34 mouse cellular contexts compared by ENCODE assay signal in the genomic region with DNA sequence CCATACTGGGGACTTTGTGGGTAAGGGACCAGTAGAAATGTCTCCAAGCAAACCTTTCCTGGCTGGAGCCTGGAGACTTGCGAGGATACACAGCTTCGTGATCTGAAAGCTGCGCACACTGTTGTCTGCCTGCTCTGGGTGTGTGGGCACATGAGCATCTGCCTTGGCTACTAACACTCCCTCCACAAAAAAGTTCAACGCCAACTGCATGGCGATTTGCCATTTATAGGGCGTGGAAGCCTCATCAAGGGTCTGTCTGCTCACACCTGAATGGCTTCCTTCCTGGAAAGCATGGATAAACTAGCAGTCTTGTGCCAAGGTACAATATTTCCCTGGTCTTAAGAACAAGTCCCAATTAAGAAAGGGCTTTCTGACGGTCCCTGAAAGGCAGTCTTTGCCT. TPM values are rescaled to one million over a fixed set of nuclear protein-coding genes. Genes with fewer than 3 reads are reported as not detected.
A peak's percentile ranks its signal among the peaks of the same experiment; 100 is the strongest.
DNase-seq lines count a peak whose midpoint lies in the region; ATAC-seq and TF ChIP-seq lines count a peak whose summit lies in the region.
"Had no signal": no experiment of that assay in that cellular context is flagged by ENCODE, and none has a peak within 500 bp of the region (broad histone marks: within the 10 kb centered on the region; RNA-seq: fewer than 3 reads in every experiment).

No protein-coding gene starts in this region.

- no peak for TF ChIP-seq POLR2A in heart, adult 2 months (IDR thresholded peaks at IDR 0.05; ENCODE audit: insufficient read depth, low read depth, low read length)

- no peak for TF ChIP-seq CTCF in heart, adult 2 months (IDR thresholded peaks at IDR 0.05)
- no peak for TF ChIP-seq CTCF in intestine, postnatal 0 days (IDR thresholded peaks at IDR 0.05; ENCODE audit: low read depth)

- H3K27me3 ChIP-seq in forebrain, embryonic 13.5 days: no peaks in the 10 kb centered on the region
- no peaks in the 10 kb centered on the region for H3K27me3 ChIP-seq in forebrain, embryonic 10.5 days (ENCODE audit: poor library complexity, severe bottlenecking)
- no peaks in the 10 kb centered on the region for H3K27me3 ChIP-seq in heart, embryonic 14.5 days (ENCODE audit: control insufficient read depth, insufficient read depth, low read length)
- no peaks in the 10 kb centered on the region for H3K27me3 ChIP-seq in heart, adult 2 months (ENCODE audit: control insufficient read depth, insufficient read depth, low read length)
- no peaks in the 10 kb centered on the region for H3K27me3 ChIP-seq in intestine, postnatal 0 days (replicated peaks; ENCODE audit: control insufficient read depth, insufficient read depth, low read length)
- H3K27me3 ChIP-seq: heart, embryonic 15.5 days; midbrain, embryonic 13.5 days; neural tube, embryonic 13.5 days had no signal

- H3K4me3 ChIP-seq in forebrain, embryonic 13.5 days: no peak overlapping the region
- no peak overlapping the region for H3K4me3 ChIP-seq in forebrain, embryonic 10.5 days
- no peak overlapping the region for H3K4me3 ChIP-seq in heart, embryonic 14.5 days (ENCODE audit: control insufficient read depth in 1 of 2, insufficient read depth in 1 of 2, low read depth in 1 of 2, low read length in 2 of 2)
- H3K4me3 ChIP-seq in heart, adult 2 months: no peak overlapping the region
- no peak overlapping the region for H3K4me3 ChIP-seq in intestine, postnatal 0 days (ENCODE audit: low read depth, low read length)
- H3K4me3 ChIP-seq: gastrocnemius, adult 2 months; heart, embryonic 15.5 days; liver, embryonic 12.5 days; midbrain, embryonic 13.5 days; neural tube, embryonic 13.5 days had no signal

- H3K9ac ChIP-seq in forebrain, embryonic 13.5 days: no peak overlapping the region
- H3K9ac ChIP-seq in heart, embryonic 14.5 days (ENCODE audit: low read length): no peak overlapping the region
- H3K9ac ChIP-seq in heart, adult 2 months (ENCODE audit: low read depth, low read length): no peak overlapping the region
- no peak overlapping the region for H3K9ac ChIP-seq in intestine, postnatal 0 days (ENCODE audit: low read depth, low read length)
- H3K9ac ChIP-seq: heart, embryonic 15.5 days; liver, embryonic 12.5 days; liver, postnatal 0 days; midbrain, embryonic 13.5 days; neural tube, embryonic 13.5 days had no signal

- H3K4me1 ChIP-seq in forebrain, embryonic 13.5 days: peaks cover 44% of the 10 kb centered on the region
- peaks cover 20% of the 10 kb centered on the region for H3K4me1 ChIP-seq in forebrain, embryonic 10.5 days
- H3K4me1 ChIP-seq in heart, embryonic 14.5 days (ENCODE audit: control insufficient read depth in 2 of 2, insufficient read depth in 2 of 2, low read length in 2 of 2): peaks cover 31 to 44% of the 10 kb centered on the region in 2 experiments
- H3K4me1 ChIP-seq in heart, adult 2 months (ENCODE audit: control insufficient read depth, insufficient read depth, low read length): peaks cover 2% of the 10 kb centered on the region; the same call in 1 of the 2 replicates
- H3K4me1 ChIP-seq in intestine, postnatal 0 days (replicated peaks; ENCODE audit: control insufficient read depth, insufficient read depth, low read length): peaks cover 2% of the 10 kb centered on the region; the same call in 1 of the 2 replicates
- H3K4me1 ChIP-seq: liver, embryonic 12.5 days had no signal

- H3K27ac ChIP-seq in forebrain, embryonic 13.5 days: peak overlapping the region; percentile 1; the same call in 1 of the 2 replicates
- H3K27ac ChIP-seq in forebrain, embryonic 10.5 days: no peak overlapping the region
- H3K27ac ChIP-seq in heart, embryonic 14.5 days (replicated peaks in 1 of 2; ENCODE audit: control insufficient read depth in 1 of 2, insufficient read depth in 1 of 2, low read depth in 2 of 2, low read length in 2 of 2): 0 out of 4 replicates have a peak overlapping the region, but pooled peaks have one; percentile 6 to 36
- no peak overlapping the region for H3K27ac ChIP-seq in heart, adult 2 months
- H3K27ac ChIP-seq in intestine, postnatal 0 days (ENCODE audit: low read depth, low read length): peak overlapping the region; percentile 82
- H3K27ac ChIP-seq: gastrocnemius, adult 2 months; heart, embryonic 15.5 days; liver, embryonic 12.5 days; midbrain, embryonic 13.5 days; neural tube, embryonic 13.5 days had no signal

- H3K4me2 ChIP-seq in forebrain, embryonic 13.5 days: no peak overlapping the region
- H3K4me2 ChIP-seq in heart, embryonic 14.5 days (ENCODE audit: low read length): no peak overlapping the region
- H3K4me2 ChIP-seq in intestine, postnatal 0 days (replicated peaks; ENCODE audit: low read depth): no peak overlapping the region
- H3K4me2 ChIP-seq: heart, embryonic 15.5 days; liver, embryonic 12.5 days; midbrain, embryonic 13.5 days; neural tube, embryonic 13.5 days had no signal

- no peak for DNase-seq in forebrain, embryonic 10.5 days (ENCODE audit: extremely low spot score, low spot score)
- no peak for DNase-seq in heart, adult 2 months
- peak; percentile 30 to 56 for DNase-seq in left cerebral cortex, adult 18-20 months (ENCODE audit: low spot score in 2 of 2)
- DNase-seq in left cerebral cortex, postnatal 14 days (ENCODE audit: low spot score in 2 of 2): no peak
- DNase-seq: adrenal gland, adult 2 months; adrenal gland, postnatal 36 days; cerebellum, adult 8-10 months; cerebellum, postnatal 36 days; gastrocnemius, adult 2 months; gastrocnemius, postnatal 36 days; kidney, adult 9 months; kidney, postnatal 10 days; liver, postnatal 0 days; lung, postnatal 4 days had no signal

- WGBS in forebrain, embryonic 13.5 days: 72% methylated on average over 7 of the region's 7 CpGs
- 92% methylated on average over 7 of the region's 7 CpGs for WGBS in forebrain, embryonic 10.5 days
- WGBS in heart, embryonic 14.5 days: 67% methylated on average over 7 of the region's 7 CpGs
- 86% methylated on average over 7 of the region's 7 CpGs for WGBS in heart, adult 2 months
- WGBS in intestine, postnatal 0 days: 82% methylated on average over 7 of the region's 7 CpGs

- intact Hi-C loops in heart, adult 2 months (cut with DNase I): loop anchor here (2.0 kb wide), 1 partner anchor 23 kb away; no protein-coding TSS in a partner anchor
- intact Hi-C loops in left cerebral cortex, postnatal 14 days (cut with DNase I): no loop called here

- H3K36me3 ChIP-seq in forebrain, embryonic 13.5 days (ENCODE audit: poor library complexity, severe bottlenecking): no peaks in the 10 kb centered on the region
- H3K36me3 ChIP-seq in forebrain, embryonic 10.5 days (replicated peaks): no peaks in the 10 kb centered on the region
- no peaks in the 10 kb centered on the region for H3K36me3 ChIP-seq in heart, embryonic 14.5 days (ENCODE audit: control insufficient read depth, insufficient read depth, low read length)
- H3K36me3 ChIP-seq in heart, adult 2 months (ENCODE audit: control insufficient read depth, insufficient read depth, low read length): no peaks in the 10 kb centered on the region
- H3K36me3 ChIP-seq in intestine, postnatal 0 days (ENCODE audit: control insufficient read depth, insufficient read depth): no peaks in the 10 kb centered on the region
- H3K36me3 ChIP-seq: heart, embryonic 15.5 days; liver, embryonic 12.5 days; midbrain, embryonic 13.5 days; neural tube, embryonic 13.5 days had no signal

- no peaks in the 10 kb centered on the region for H3K79me2 ChIP-seq in heart, adult 2 months (replicated peaks; ENCODE audit: control insufficient read depth, insufficient read depth, low read length)

- no peak for TF ChIP-seq EP300 in heart, adult 2 months (IDR thresholded peaks at IDR 0.05; ENCODE audit: insufficient read depth, low read depth, low read length)

- no peak for ATAC-seq in forebrain, embryonic 13.5 days
- ATAC-seq in heart, embryonic 14.5 days (ENCODE audit: insufficient number of reproducible peaks, insufficient read depth, low FRiP score, low read depth): no peak
- no peak for ATAC-seq in intestine, postnatal 0 days
- no peak for ATAC-seq in megakaryocyte progenitor cell, adult 5-6 weeks (replicated peaks; ENCODE audit: poor library complexity)
- ATAC-seq: activated CD4-positive, CD25-positive, alpha-beta regulatory T cell, adult 4 months; forebrain, embryonic 16.5 days; hindbrain, embryonic 16.5 days; liver, embryonic 12.5 days; liver, postnatal 0 days; midbrain, embryonic 13.5 days had no signal

- no peaks in the 10 kb centered on the region for H3K9me3 ChIP-seq in forebrain, embryonic 13.5 days (replicated peaks)
- no peaks in the 10 kb centered on the region for H3K9me3 ChIP-seq in forebrain, embryonic 10.5 days
- H3K9me3 ChIP-seq in heart, embryonic 14.5 days (ENCODE audit: control insufficient read depth, low read length): no peaks in the 10 kb centered on the region
- no peaks in the 10 kb centered on the region for H3K9me3 ChIP-seq in intestine, postnatal 0 days (ENCODE audit: control insufficient read depth)
- H3K9me3 ChIP-seq: heart, embryonic 15.5 days; liver, embryonic 12.5 days; midbrain, embryonic 13.5 days; neural tube, embryonic 13.5 days had no signal

RNA-seq across cellular contexts. Expression of gene Oprd1, which starts 12.5 kb away (rescaled TPM):
- polyA plus RNA-seq in forebrain, embryonic 13.5 days (2015; fragmentation: Nextera tagmentation; extraction: Ambion mirVana): 0.06 and 0.12 TPM in 2 replicates
- 0.11 TPM in 1 of 2 replicates, not detected in the other for polyA plus RNA-seq in forebrain, embryonic 10.5 days (2016; fragmentation: Nextera tagmentation; extraction: Ambion mirVana)
- polyA plus RNA-seq in heart, embryonic 14.5 days (2014; fragmentation: Nextera tagmentation; extraction: Ambion mirVana): 0.50 and 0.69 TPM in 2 replicates
- under 1 TPM; 0.20 to 0.21 TPM for total RNA-seq in heart, adult 2 months (2021)
- polyA plus RNA-seq in heart, adult 2 months (2012; rRNA removed): 0.43 and 0.64 TPM in 2 replicates
- total RNA-seq in left cerebral cortex, adult 18-20 months (2021): 10 to 100 TPM; 21.6 TPM
- 10 to 100 TPM; 11.9 to 12.4 TPM for total RNA-seq in left cerebral cortex, postnatal 14 days (2021)
- 0.24 and 0.29 TPM in 2 replicates for polyA plus RNA-seq in intestine, postnatal 0 days (2015; fragmentation: Nextera tagmentation; extraction: Ambion mirVana)
- not detected in 2 replicates for total RNA-seq in megakaryocyte progenitor cell, adult 5-6 weeks (2015)
- total RNA-seq in megakaryocyte progenitor cell, adult 5-6 weeks (2017): not detected in 2 replicates
- total RNA-seq: CH12.LX; gastrocnemius, adult 2 months; gastrocnemius, postnatal 36 days; megakaryocyte-erythroid progenitor cell, adult 5-6 weeks had no signal
- polyA plus RNA-seq: activated CD4-positive, CD25-positive, alpha-beta regulatory T cell, adult 4 months; hindbrain, embryonic 11.5 days; liver, postnatal 0 days had no signal

RNA-seq across cellular contexts. Expression of gene Epb41, which starts 56.7 kb away (rescaled TPM):
- 75.0 and 84.1 TPM in 2 replicates for polyA plus RNA-seq in forebrain, embryonic 13.5 days (2015; fragmentation: Nextera tagmentation; extraction: Ambion mirVana)
- polyA plus RNA-seq in forebrain, embryonic 10.5 days (2016; fragmentation: Nextera tagmentation; extraction: Ambion mirVana): 115 and 123 TPM in 2 replicates
- polyA plus RNA-seq in heart, embryonic 14.5 days (2014; fragmentation: Nextera tagmentation; extraction: Ambion mirVana): 45.7 and 59.0 TPM in 2 replicates
- total RNA-seq in heart, adult 2 months (2021): 100 to 1,000 TPM; 128 to 256 TPM
- 58.7 and 62.5 TPM in 2 replicates for polyA plus RNA-seq in heart, adult 2 months (2012; rRNA removed)
- 10 to 100 TPM; 39.0 TPM for total RNA-seq in left cerebral cortex, adult 18-20 months (2021)
- total RNA-seq in left cerebral cortex, postnatal 14 days (2021): 10 to 100 TPM; 26.2 to 28.4 TPM
- polyA plus RNA-seq in intestine, postnatal 0 days (2015; fragmentation: Nextera tagmentation; extraction: Ambion mirVana): 22.2 TPM in 2 replicates
- total RNA-seq in megakaryocyte progenitor cell, adult 5-6 weeks (2015): 42.5 and 53.5 TPM in 2 replicates
- total RNA-seq in megakaryocyte progenitor cell, adult 5-6 weeks (2017): 49.7 and 78.9 TPM in 2 replicates

RNA-seq across cellular contexts. Expression of gene Gm10300, which starts 57.3 kb away (rescaled TPM):
- not detected in 2 replicates for polyA plus RNA-seq in forebrain, embryonic 13.5 days (2015; fragmentation: Nextera tagmentation; extraction: Ambion mirVana)
- not detected in 2 replicates for polyA plus RNA-seq in forebrain, embryonic 10.5 days (2016; fragmentation: Nextera tagmentation; extraction: Ambion mirVana)
- 0.20 TPM in 2 replicates for polyA plus RNA-seq in heart, embryonic 14.5 days (2014; fragmentation: Nextera tagmentation; extraction: Ambion mirVana)
- under 1 TPM; 0.11 to 0.13 TPM for total RNA-seq in heart, adult 2 months (2021)
- 0.08 and 0.12 TPM in 2 replicates for polyA plus RNA-seq in heart, adult 2 months (2012; rRNA removed)
- total RNA-seq in left cerebral cortex, adult 18-20 months (2021): not detected
- total RNA-seq in left cerebral cortex, postnatal 14 days (2021): not detected
- polyA plus RNA-seq in intestine, postnatal 0 days (2015; fragmentation: Nextera tagmentation; extraction: Ambion mirVana): 0.08 and 0.09 TPM in 2 replicates
- total RNA-seq in megakaryocyte progenitor cell, adult 5-6 weeks (2015): 0.07 and 0.34 TPM in 2 replicates
- total RNA-seq in megakaryocyte progenitor cell, adult 5-6 weeks (2017): 0.50 and 0.61 TPM in 2 replicates
- total RNA-seq: ES-E14; gastrocnemius, postnatal 36 days; left cerebral cortex, postnatal 25 days had no signal
- polyA plus RNA-seq: activated CD4-positive, CD25-positive, alpha-beta regulatory T cell, adult 4 months; C2C12; embryonic facial prominence, embryonic 11.5 days; forebrain, embryonic 16.5 days; hindbrain, embryonic 16.5 days; intestine, embryonic 14.5 days; midbrain, embryonic 13.5 days; testis, adult 2 months had no signal

Comparison
In these comparisons a context has a peak if more than half of its experiments do, and no peak if none do; other contexts are left out.
1. H3K27ac ChIP-seq: peak in forebrain, embryonic 13.5 days (single experiment), heart, embryonic 14.5 days (2 of 2) and intestine, postnatal 0 days (single experiment); none in forebrain, embryonic 10.5 days (single experiment) and heart, adult 2 months (single experiment).
2. DNase-seq: peak in left cerebral cortex, adult 18-20 months (2 of 2); none in forebrain, embryonic 10.5 days (single experiment), heart, adult 2 months (0 of 2) and left cerebral cortex, postnatal 14 days (0 of 2).